Mouse (Mus musculus) cortical plate, adult 2 months (tissue): ENCODE measurements around the gene Hecw2.

Source experiments
- CTCF ChIP-seq: fragments of 200-500 bp; IDR thresholded peaks from 2 replicates; pipeline ENCODE4 v1.5.1; 2011; ENCODE audit warnings: mild to moderate bottlenecking, control low read depth, low read length; ENCODE audit not compliant: insufficient read depth; ENCODE audit errors: extremely low read depth
- POLR2A ChIP-seq: fragments of 200-500 bp; IDR thresholded peaks from 2 replicates; pipeline ENCODE4 v1.6.1; 2011; ENCODE audit warnings: mild to moderate bottlenecking, low read length, control low read depth; ENCODE audit not compliant: insufficient read depth; ENCODE audit errors: extremely low read depth

DNA sequence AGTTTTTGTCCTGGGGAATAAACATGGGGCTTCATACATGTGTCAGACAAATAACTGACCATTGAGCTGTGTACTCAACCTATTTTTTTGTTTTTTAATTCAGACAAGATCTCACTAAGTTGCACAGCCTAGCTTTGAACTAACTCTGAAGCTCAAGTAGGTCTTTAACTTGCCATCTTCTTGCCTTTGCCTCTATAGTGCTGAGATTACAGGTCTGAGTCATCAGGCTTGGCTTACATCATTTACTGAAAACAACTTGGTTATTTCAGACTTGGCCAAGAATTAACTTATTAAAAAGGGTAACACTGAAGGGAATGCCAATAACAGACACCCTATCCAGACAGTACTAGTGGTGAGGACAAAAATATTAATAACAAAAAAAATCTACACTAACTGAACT, 335.8 kb downstream of the Hecw2 start:
- TF ChIP-seq POLR2A (no peak), CTCF (no peak)
